Mouse (Mus musculus) G1E (cell line): Measurements from ENCODE around the gene Slc25a45. TPM values are rescaled to one million over a fixed set of nuclear protein-coding genes. Genes with fewer than 3 reads are reported as not detected.

ENCODE experiments used
- ATAC-seq: 2 replicates; pipeline ENCODE4 v1.8.0; 2016; ENCODE audit warnings: mild to moderate bottlenecking; ENCODE audit not compliant: insufficient number of reproducible peaks, poor library complexity, low FRiP score, severe bottlenecking; ENCODE audit errors: extremely low read depth
- DNase-seq: peaks from one replicate; pipeline ENCODE4 v3.0.0; 2012; ENCODE audit warnings: low spot score
- H3K27me3 ChIP-seq: 2 replicates; pipeline ENCODE4 v1.6.1; 2012; ENCODE audit warnings: mild to moderate bottlenecking, low read length, inconsistent platforms; ENCODE audit not compliant: insufficient read depth
- H3K36me3 ChIP-seq: replicated peaks from 2 replicates; pipeline ENCODE3; 2012; ENCODE audit warnings: mild to moderate bottlenecking, inconsistent platforms
- H3K4me1 ChIP-seq: 2 replicates; pipeline ENCODE4 v1.6.1; 2012; ENCODE audit warnings: low read depth, low read length, inconsistent platforms, mixed read lengths; ENCODE audit not compliant: insufficient read depth
- H3K4me3 ChIP-seq: 2 replicates; pipeline ENCODE4 v1.5.1; 2012; ENCODE audit warnings: low read depth, mild to moderate bottlenecking, inconsistent platforms, low read length, moderate library complexity, mixed read lengths
- H3K9me3 ChIP-seq: replicated peaks from 2 replicates; pipeline ENCODE4 v1.6.1; 2012; ENCODE audit warnings: inconsistent platforms
- CTCF ChIP-seq: IDR thresholded peaks from 2 replicates; pipeline ENCODE4 v1.5.1; 2012; ENCODE audit warnings: low read depth, low read length, inconsistent platforms, mixed read lengths
- GATA1 ChIP-seq: IDR thresholded peaks from 2 replicates; pipeline ENCODE4 v1.6.1; 2012; ENCODE audit warnings: borderline replicate concordance, low read length, inconsistent platforms, mixed read lengths
- GATA2 ChIP-seq: IDR thresholded peaks from 2 replicates; pipeline ENCODE4 v1.6.1; 2012; ENCODE audit warnings: low read depth, low read length, inconsistent platforms, borderline replicate concordance
- POLR2AphosphoS5 ChIP-seq: IDR thresholded peaks from 2 replicates; pipeline ENCODE4 v1.6.1; 2012; ENCODE audit warnings: low read depth, low read length, inconsistent platforms; ENCODE audit not compliant: insufficient replicate concordance
- TAL1 ChIP-seq: conservative IDR thresholded peaks from 2 replicates; pipeline ENCODE4 v1.6.1; 2012; ENCODE audit warnings: low read depth, low read length, inconsistent platforms, mixed read lengths
- polyA plus RNA-seq: library from polyadenylated mRNA; stranded (reverse); fragments of >175 nt; gene quantifications from 2 replicates; pipeline ENCODE4 v1.2.3, GENCODE M21; 2012
- total RNA-seq, 2 experiments: library from RNA; stranded (forward) in 1 of 2; stranded (reverse) in 1 of 2; fragments of 200-1000 nt in 1 of 2; fragments of >200 nt in 1 of 2; fragmentation: Nextera tagmentation in 1 of 2; gene quantifications; 2 replicates each; pipeline ENCODE4 v1.2.3; 2014 to 2017

Gene Slc25a45
- total and polyA plus RNA-seq, 3 experiments = 0.93 to 10.9 (median 3.5) TPM

GRCm38 (mm10) chr19:5844831-5845318 lies 32.7 kb upstream of the Slc25a45 start:
- H3K9me3 ChIP-seq = no peaks in the 10 kb centered on the region
- peaks cover 93% of the 10 kb centered on the region for H3K4me1 ChIP-seq
- peaks cover 35% of the 10 kb centered on the region for H3K36me3 ChIP-seq
- H3K4me3 ChIP-seq = peak overlapping the region; percentile 86
- DNase-seq = no peak
- ATAC-seq = no peak
- H3K27me3 ChIP-seq = no peaks in the 10 kb centered on the region
- TF ChIP-seq GATA1 (no peak), GATA2 (no peak), CTCF (no peak), POLR2AphosphoS5 (no peak), TAL1 (no peak)

- peaks cover 93% of the 10 kb centered on the region for H3K4me1 ChIP-seq
- ATAC-seq (peak; percentile 18), DNase-seq (peak; percentile 67)
- peak overlapping the region; percentile 86 for H3K4me3 ChIP-seq
- H3K36me3 ChIP-seq = peaks cover 32% of the 10 kb centered on the region
- no peaks in the 10 kb centered on the region for H3K9me3 ChIP-seq
- no peak for TF ChIP-seq CTCF
- TF ChIP-seq GATA2 = no peak
- TF ChIP-seq GATA1 = no peak
- TF ChIP-seq POLR2AphosphoS5 = peak; percentile 98
- TF ChIP-seq TAL1 = no peak
- no peaks in the 10 kb centered on the region for H3K27me3 ChIP-seq
Observed at GRCm38 (mm10) chr19:5845319-5846135, 32.1 kb upstream of the Slc25a45 start.

- Histone ChIP-seq H3K36me3 (peaks cover 33% of the 10 kb centered on the region), H3K4me1 (peaks cover 93% of the 10 kb centered on the region), H3K27me3 (no peaks in the 10 kb centered on the region), H3K4me3 (peak overlapping the region; percentile 86; the same call in 1 of the 2 replicates), H3K9me3 (no peaks in the 10 kb centered on the region)
- no peak for DNase-seq
- no peak for ATAC-seq
- no peak for TF ChIP-seq POLR2AphosphoS5
- TF ChIP-seq TAL1 = no peak
- TF ChIP-seq GATA2 = no peak
- no peak for TF ChIP-seq GATA1
- no peak for TF ChIP-seq CTCF
Observed at GRCm38 (mm10) chr19:5846154-5846553, 31.5 kb upstream of the Slc25a45 start.

GRCm38 (mm10) chr19:5846557-5847305 lies 30.9 kb upstream of the Slc25a45 start:
- peaks cover 34% of the 10 kb centered on the region for H3K36me3 ChIP-seq
- H3K4me3 ChIP-seq = peak overlapping the region; percentile 86
- H3K4me1 ChIP-seq = peaks cover 94% of the 10 kb centered on the region
- TF ChIP-seq POLR2AphosphoS5 (no peak), CTCF (no peak), GATA1 (no peak), TAL1 (no peak), GATA2 (no peak)
- ATAC-seq = peak; percentile 48
- DNase-seq = peak; percentile 67
- H3K27me3 ChIP-seq = no peaks in the 10 kb centered on the region
- H3K9me3 ChIP-seq = no peaks in the 10 kb centered on the region

GRCm38 (mm10) chr19:5847306-5847796 lies 30.3 kb upstream of the Slc25a45 start:
- no peaks in the 10 kb centered on the region for H3K9me3 ChIP-seq
- peak overlapping the region; percentile 86; the same call in 1 of the 2 replicates for H3K4me3 ChIP-seq
- ATAC-seq (no peak), DNase-seq (peak; percentile 24)
- TF ChIP-seq GATA2 (no peak), GATA1 (no peak), POLR2AphosphoS5 (no peak), TAL1 (no peak), CTCF (no peak)
- H3K4me1 ChIP-seq = peaks cover 95% of the 10 kb centered on the region
- peaks cover 36% of the 10 kb centered on the region for H3K36me3 ChIP-seq
- H3K27me3 ChIP-seq = no peaks in the 10 kb centered on the region

GRCm38 (mm10) chr19:5848032-5848825 lies 29.4 kb upstream of the Slc25a45 start:
- no peaks in the 10 kb centered on the region for H3K9me3 ChIP-seq
- H3K4me3 ChIP-seq = peak overlapping the region; percentile 65; the same call in 1 of the 2 replicates
- H3K27me3 ChIP-seq = no peaks in the 10 kb centered on the region
- H3K36me3 ChIP-seq = peaks cover 39% of the 10 kb centered on the region
- peaks cover 92% of the 10 kb centered on the region for H3K4me1 ChIP-seq
- no peak for TF ChIP-seq GATA1
- DNase-seq (peak; percentile 40), ATAC-seq (no peak)
